Mouse (Mus musculus) urinary bladder, postnatal 14 days (tissue): ENCODE measurements around the gene Uap1.
"Not testable (repeated sequence)": the region's sequence is repeated elsewhere in the genome, so short reads cannot be mapped to it uniquely, and the experiment has no call there.

ENCODE experiments used
- DNase-seq: peaks from one replicate; pipeline ENCODE4 v3.0.0; 2021; ENCODE audit warnings: low spot score

Gene Uap1

DNA sequence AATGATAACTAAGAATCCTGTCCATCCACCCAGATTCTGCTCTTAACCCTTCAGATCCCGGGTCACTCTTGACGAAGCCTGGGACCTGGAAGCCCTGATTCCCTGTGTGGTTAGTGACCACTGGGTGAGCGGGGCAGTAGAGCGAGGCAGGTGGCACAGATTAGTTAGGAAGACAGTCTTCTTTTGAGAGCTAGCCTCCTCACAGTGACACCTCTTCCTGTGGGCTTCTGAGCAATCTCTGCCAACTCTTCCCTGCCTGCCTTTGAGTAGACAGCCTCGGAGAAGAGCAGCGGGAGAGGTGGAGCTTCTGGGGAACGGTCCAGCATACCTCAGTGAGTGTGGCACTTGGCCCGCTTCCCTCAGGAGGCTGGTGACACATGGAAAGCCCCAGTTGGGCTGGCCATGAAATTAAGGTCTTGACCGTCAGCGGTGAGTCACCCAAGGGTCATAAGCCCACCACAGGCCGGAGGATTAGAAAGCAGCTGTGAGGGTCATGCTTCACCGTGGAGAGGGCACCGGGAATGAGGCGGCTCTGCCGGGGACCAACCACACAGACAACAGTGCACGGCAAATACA is 63.0 kb downstream of the Uap1 start:
- DNase-seq: no peak

DNA sequence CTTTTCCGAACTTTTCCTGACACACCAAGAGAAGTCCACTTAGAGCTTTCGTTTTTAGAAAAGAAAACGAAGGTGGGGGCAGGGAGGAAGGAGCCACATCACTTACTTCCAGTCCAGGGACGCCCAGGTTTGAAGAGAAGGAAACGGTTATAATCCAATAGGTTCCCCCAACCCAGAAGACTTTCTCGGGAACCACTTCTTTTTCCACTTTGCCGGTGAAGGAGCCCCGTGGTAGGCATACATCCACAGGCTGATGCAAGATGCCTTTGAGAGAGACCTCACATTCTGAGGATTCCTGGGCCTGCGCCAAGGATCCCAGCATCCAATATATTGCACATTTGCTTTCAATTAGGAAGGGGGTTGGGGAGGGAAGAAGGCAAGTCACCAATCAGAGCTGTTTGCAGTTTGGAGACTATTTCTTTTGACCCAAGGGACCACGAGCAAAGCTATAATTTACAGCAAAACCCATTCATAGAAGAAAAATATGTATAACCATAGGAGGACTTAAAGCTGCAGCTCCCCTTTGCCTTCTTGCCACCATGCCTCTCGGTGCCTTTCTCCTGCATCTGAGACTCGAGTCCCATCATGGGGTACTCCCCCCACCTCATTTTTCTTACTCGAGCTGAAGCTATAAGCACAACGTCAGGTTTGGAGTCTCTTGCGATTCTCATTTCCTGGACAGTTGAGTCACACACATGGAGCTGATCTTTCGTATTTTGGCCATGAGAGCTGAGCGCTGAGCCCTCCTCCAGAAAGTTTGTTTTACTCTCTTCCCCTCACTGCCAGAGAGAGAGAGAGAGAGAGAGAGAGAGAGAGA is 64.0 kb downstream of the Uap1 start, which contains the start of gene Ddr2:
Ddr2 (minus strand) TSS at position 247 of the 817 bp plus-strand sequence.
- DNase-seq: peak; percentile 76

DNA sequence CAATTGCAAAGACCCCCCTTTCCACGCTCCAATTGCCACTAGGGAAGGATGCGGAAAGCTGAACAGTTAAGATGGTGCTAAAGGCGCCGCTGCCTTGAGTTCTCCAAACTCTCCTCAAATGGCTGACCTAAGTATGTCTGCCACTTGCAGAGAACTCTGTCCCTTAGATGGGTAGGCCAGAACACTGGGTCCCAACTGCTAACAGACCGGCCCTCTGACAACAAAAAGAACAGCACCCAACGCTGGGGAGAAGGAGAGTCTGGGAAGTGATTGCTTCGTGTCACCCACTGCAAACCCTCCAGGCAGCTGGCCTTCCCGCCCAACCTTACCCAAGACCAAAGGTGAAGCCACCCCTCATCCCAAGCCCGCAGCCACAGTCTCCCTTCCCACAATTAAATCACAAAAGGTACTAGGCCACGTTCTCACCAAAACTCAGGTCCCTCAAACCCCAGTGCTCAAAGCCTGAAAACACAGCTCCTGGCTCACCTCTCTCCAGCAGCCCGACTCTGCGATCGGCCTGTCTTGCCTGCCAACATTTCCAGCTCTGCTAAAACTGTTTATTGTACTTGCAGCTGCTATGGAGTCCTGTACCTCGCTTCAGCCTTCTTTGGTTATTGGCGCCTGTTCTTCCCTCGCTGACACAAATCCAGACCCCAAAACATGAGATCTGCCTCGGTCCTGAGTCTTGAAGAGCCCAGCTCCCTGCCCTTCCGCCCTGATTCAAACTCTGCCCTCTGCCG is 64.8 kb downstream of the Uap1 start:
- no peak for DNase-seq

DNA sequence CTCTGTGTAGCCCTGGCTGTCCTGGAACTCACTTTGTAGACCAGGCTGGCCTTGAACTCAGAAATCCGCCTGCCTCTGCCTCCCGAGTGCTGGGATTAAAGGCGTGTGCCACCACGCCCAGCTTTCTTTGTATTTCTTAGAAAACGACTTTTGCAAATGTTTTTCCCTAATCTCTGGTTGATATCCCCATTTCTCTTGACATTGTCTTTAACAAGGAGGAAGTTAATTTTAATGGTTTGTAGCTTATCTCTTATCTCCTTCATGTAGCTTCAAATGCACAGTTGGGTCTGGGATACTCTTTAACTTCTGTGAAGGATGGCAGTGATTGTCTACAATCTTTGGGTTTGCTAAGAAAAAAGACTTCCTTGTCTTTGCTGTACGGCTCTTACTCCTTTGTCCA is 71.9 kb downstream of the Uap1 start:
- not testable (repeated sequence) for DNase-seq
